Mouse (Mus musculus) heart, embryonic 12.5 days (tissue): Measurements from ENCODE around the gene Tmcc1. TPM values are rescaled to one million over a fixed set of nuclear protein-coding genes. Genes with fewer than 3 reads are reported as not detected.

Experiments
- ATAC-seq: fragments of 200-750 bp; cut with Nextera tagmentation; 2 replicates; pipeline ENCODE4 v1.8.0; 2017; ENCODE audit warnings: moderate TSS enrichment, moderate library complexity; ENCODE audit not compliant: insufficient number of reproducible peaks, low FRiP score
- H3K27ac ChIP-seq: fragments of 300-500 bp; sonication (generic); 2 replicates; pipeline ENCODE4 v1.5.1; 2016; ENCODE audit warnings: mild to moderate bottlenecking, moderate library complexity; ENCODE audit not compliant: poor library complexity, severe bottlenecking
- H3K27me3 ChIP-seq: fragments of 300-500 bp; sonication (generic); replicated peaks from 2 replicates; pipeline ENCODE4 v1.6.1; 2016; ENCODE audit warnings: mild to moderate bottlenecking, moderate library complexity
- H3K36me3 ChIP-seq: fragments of 300-500 bp; sonication (generic); 2 replicates; pipeline ENCODE4 v1.6.1; 2016; ENCODE audit warnings: mild to moderate bottlenecking, moderate library complexity
- H3K4me1 ChIP-seq: fragments of 300-500 bp; sonication (generic); replicated peaks from 2 replicates; pipeline ENCODE4 v1.6.1; 2016; ENCODE audit warnings: mild to moderate bottlenecking
- H3K4me2 ChIP-seq: fragments of 300-500 bp; sonication (generic); 2 replicates; pipeline ENCODE4 v1.6.1; 2016; ENCODE audit warnings: mild to moderate bottlenecking, moderate library complexity
- H3K4me3 ChIP-seq: fragments of 300-500 bp; sonication (generic); 2 replicates; pipeline ENCODE4 v1.5.1; 2016; ENCODE audit warnings: mild to moderate bottlenecking
- H3K9ac ChIP-seq: fragments of 300-500 bp; sonication (generic); 2 replicates; pipeline ENCODE4 v1.6.1; 2016; ENCODE audit warnings: mild to moderate bottlenecking, moderate library complexity
- H3K9me3 ChIP-seq: fragments of 300-500 bp; sonication (generic); replicated peaks from 2 replicates; pipeline ENCODE4 v1.6.1; 2016; ENCODE audit warnings: mild to moderate bottlenecking, moderate library complexity
- WGBS: fragments of 180-500 bp; shearing (Covaris S2); methylation state at CpG from one replicate; pipeline ENCODE4 v1.1.7; 2016; 5-methylcytosine and 5-hydroxymethylcytosine counted together
- polyA plus RNA-seq: library from polyadenylated mRNA; unstranded; fragments of >200 nt; fragmentation: Nextera tagmentation; extraction: Ambion mirVana; gene quantifications from 2 replicates; pipeline ENCODE4 v1.2.1, GENCODE M21; 2016

Tmcc1 gene
- polyA plus RNA-seq, 1 experiment from 2014 or later, result 11.0 TPM

DNA sequence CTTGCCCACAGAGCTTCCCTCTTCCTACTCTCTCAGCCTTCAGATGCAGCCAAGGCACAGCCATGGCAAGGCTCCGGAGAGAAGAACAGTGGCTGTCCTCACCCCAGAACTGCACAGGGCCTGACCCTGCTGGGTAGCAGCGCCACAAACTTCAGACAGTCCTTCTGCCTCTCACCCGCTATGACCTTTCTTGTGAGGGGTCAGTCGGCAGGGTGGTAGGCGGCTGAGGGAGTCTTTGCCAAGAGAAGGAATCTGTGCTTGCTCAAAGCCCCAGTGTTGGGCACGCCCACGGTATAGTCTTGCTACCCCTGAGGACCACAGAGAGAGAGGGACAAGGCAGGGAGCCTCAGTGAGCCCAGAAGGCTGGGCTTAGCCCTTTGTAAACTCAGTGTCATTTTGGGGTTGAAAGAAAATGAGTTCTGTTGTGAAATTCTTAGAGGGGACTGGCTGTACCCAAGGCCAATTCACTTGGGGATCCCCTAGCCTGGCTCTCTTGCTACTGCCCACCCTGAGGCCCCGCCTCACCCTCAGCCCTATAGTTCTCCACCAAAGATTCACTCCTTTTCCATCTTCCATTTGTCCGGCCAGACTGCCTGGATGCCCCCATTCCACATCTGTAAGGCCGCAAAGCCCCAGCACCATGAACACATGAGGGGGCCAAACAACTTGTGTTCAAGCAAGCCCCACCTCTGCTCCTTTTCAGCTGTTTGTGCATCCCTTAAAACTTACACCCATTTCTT is 201.2 kb downstream of the Tmcc1 start:
- Histone ChIP-seq H3K9ac (peak overlapping the region; percentile 82), H3K4me3 (peak overlapping the region; percentile 58), H3K9me3 (peaks cover 13% of the 10 kb centered on the region), H3K36me3 (no peaks in the 10 kb centered on the region), H3K27me3 (peaks cover 23% of the 10 kb centered on the region), H3K4me1 (peaks cover 66% of the 10 kb centered on the region), H3K27ac (peak overlapping the region; percentile 41), H3K4me2 (peak overlapping the region; percentile 75)
- WGBS, result 36% methylated on average over 10 of the region's 10 CpGs
- no peak for ATAC-seq

DNA sequence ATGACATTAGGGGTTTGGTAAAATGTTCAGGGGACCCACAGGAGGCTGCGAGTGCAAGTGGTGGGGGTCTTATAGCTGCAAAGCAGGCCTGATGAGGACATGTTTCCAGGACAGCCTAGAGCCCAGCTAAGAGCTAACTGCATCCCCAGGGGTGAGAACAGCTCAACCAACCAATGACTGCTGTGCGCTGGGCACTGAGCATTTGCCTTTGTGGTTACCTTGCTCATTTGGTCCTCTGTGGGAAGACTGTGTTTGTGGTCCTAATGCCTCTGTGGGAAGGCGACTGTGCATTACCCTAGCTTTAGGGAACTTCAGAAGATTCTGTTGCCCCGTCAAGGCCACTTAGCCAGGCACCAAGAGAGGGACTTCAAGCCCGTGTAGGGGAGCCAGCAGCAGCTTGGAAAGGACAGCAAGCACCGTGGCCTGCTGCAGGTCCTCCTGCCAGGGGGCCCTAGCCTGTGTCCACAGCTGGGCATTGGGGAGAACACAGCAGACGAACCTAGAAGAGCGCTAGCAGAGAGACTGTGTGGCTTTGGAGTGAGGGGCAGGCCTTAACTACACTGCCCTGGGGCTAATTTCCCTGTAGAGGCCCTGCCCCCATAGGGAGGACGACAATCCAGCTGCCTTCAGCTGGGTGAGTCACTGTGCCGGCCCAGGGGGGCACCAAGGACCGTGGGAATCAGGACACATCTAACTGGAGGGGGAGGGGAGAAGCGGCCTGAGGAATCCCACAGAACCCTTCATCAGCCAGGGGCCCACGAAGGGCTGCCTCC is 202.0 kb downstream of the Tmcc1 start:
- Histone ChIP-seq H3K9me3 (peaks cover 13% of the 10 kb centered on the region), H3K9ac (peak overlapping the region; percentile 82), H3K4me2 (peak overlapping the region; percentile 75), H3K27ac (peak overlapping the region; percentile 41), H3K4me1 (peaks cover 69% of the 10 kb centered on the region), H3K4me3 (peak overlapping the region; percentile 58), H3K36me3 (no peaks in the 10 kb centered on the region), H3K27me3 (peaks cover 23% of the 10 kb centered on the region)
- 28% methylated on average over 13 of the region's 13 CpGs for WGBS
- no peak for ATAC-seq

DNA sequence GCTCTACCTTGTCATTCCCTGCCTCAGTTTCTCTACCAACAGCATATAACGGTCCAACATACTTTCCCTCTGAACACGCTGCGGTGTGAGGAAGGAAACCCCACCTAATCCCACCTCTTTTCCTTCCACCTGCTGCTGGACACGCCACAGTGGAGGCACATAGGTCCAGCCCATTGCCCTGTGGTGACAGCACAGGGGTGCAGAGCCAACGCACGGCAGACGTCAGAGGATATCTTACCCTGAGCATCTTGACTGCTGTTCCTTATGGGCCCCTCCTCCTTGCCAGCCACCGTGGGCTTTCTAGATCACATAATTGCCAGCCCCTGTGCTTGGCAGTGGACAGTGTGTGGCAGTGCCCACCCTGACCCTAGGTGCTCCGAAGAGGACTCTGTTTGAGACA is 202.8 kb downstream of the Tmcc1 start:
- H3K4me2 ChIP-seq, result peak overlapping the region; percentile 75
- ATAC-seq, result no peak
- 63% methylated on average over 9 of the region's 9 CpGs for WGBS
- no peaks in the 10 kb centered on the region for H3K36me3 ChIP-seq
- H3K4me3 ChIP-seq, result peak overlapping the region; percentile 58
- no peak overlapping the region for H3K27ac ChIP-seq
- H3K4me1 ChIP-seq, result peaks cover 69% of the 10 kb centered on the region
- H3K27me3 ChIP-seq, result peaks cover 23% of the 10 kb centered on the region
- peak overlapping the region; percentile 82 for H3K9ac ChIP-seq
- peaks cover 12% of the 10 kb centered on the region for H3K9me3 ChIP-seq

DNA sequence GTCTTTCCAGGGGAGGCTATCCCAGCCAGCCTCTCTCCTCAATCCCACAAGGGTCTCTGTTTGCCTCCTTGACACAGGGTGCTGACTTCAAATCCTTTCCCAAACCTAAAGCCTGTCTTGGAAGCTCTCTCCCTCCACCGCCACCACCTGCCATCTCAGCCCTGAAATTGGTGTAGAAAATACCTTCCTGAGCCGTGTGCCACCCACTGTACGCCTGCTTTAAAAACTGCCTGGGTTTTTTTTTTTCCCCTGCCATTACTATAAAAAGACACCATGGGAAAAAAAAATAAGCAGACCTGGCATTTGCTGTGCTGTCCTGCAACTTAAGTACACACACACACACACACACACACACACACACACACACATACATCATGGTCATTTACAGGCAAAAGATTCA is 203.2 kb downstream of the Tmcc1 start:
- no peak for ATAC-seq
- 67% methylated on average over 3 of the region's 3 CpGs for WGBS
- H3K27me3 ChIP-seq, result peaks cover 23% of the 10 kb centered on the region
- H3K9me3 ChIP-seq, result peaks cover 9% of the 10 kb centered on the region
- peaks cover 74% of the 10 kb centered on the region for H3K4me1 ChIP-seq
- H3K27ac ChIP-seq, result no peak overlapping the region
- peak overlapping the region; percentile 58 for H3K4me3 ChIP-seq
- no peaks in the 10 kb centered on the region for H3K36me3 ChIP-seq
- H3K9ac ChIP-seq, result peak overlapping the region; percentile 82
- peak overlapping the region; percentile 75 for H3K4me2 ChIP-seq

DNA sequence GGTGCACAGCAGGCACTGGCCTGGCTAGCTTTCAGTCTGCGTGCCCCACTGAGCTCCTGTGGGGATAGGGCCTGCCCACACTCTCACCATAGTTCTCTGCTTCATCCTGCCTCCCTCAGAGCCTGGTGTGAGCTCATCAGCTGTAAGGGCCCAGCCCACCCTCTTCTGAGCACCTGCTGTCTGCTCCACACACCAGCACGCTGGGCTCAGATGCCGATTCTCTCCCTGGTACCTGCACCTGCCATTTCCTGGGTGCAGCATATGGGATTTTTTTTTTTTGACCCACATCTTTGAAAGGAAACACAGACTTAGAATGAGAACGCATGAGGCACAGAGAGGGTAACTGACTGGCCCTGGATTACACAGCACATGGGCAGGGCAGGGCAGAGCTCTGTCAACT is 203.7 kb downstream of the Tmcc1 start:
- peak overlapping the region; percentile 82 for H3K9ac ChIP-seq

DNA sequence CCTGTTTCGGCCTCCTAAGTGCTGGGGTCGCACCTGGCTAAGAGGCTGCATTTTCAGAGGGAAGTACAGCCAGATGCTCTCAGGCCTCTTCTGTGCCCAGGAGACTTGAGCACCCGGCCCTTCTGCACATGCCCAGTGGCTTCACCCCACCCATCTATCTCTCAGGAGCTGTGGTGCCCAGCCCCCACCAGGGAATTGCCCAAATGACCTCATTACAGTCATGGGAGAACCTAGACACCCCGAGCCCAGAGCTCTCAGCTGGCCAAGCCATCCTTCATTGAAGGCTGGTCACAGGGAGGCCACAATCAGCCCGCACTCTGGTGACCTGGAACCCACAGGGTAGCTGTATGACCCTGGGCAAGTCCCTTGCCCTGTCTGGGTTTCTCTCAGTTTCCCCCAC is 204.3 kb downstream of the Tmcc1 start:
- Histone ChIP-seq H3K4me1 (peaks cover 79% of the 10 kb centered on the region), H3K9ac (peak overlapping the region; percentile 82), H3K36me3 (no peaks in the 10 kb centered on the region), H3K4me2 (peak overlapping the region; percentile 75), H3K4me3 (peak overlapping the region; percentile 58), H3K27me3 (peaks cover 15% of the 10 kb centered on the region), H3K9me3 (no peaks in the 10 kb centered on the region), H3K27ac (no peak overlapping the region)
- ATAC-seq, result no peak
- WGBS, result 73% methylated on average over 5 of the region's 5 CpGs

More for the DNA sequence above, 203.7 kb downstream of the Tmcc1 start:
- H3K4me2 ChIP-seq, result peak overlapping the region; percentile 75
- peaks cover 20% of the 10 kb centered on the region for H3K27me3 ChIP-seq
- WGBS, result 76% methylated on average over 4 of the region's 4 CpGs
- no peaks in the 10 kb centered on the region for H3K36me3 ChIP-seq
- H3K4me3 ChIP-seq, result peak overlapping the region; percentile 58
- no peak for ATAC-seq
- H3K4me1 ChIP-seq, result peaks cover 78% of the 10 kb centered on the region
- peaks cover 4% of the 10 kb centered on the region for H3K9me3 ChIP-seq
- no peak overlapping the region for H3K27ac ChIP-seq

DNA sequence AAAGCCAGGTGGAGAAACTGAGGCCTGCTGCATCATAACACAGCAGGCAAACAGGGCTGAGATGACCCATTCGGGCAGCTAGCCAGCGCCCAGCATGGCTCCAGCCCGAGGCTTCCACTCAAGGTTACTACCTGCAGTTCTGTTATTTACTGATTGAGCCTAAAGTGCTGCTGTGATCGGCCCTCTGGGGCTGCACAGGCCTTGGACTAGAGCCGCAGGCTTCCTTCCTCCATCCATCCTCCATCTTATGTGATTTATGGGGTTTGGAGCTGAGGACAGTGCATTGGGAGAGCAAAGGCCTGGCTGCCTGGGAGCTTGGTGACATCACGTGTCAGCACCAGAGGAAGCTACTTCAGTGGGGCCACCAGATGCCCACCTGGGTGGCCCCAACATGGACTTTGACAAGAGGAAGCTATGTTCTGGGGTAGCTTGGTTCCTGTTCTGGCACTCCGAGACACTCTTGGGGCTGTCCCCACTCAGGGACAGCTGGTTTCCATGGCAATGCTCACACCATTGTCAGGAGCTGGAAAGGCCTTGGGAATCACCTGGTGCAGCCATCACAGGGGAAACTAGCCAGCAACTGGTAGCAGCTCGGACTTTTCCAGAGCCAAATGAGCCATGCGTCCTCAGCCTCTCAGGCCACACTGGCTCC is 206.1 kb downstream of the Tmcc1 start:
- no peak for ATAC-seq
- WGBS, result 64% methylated on average over 9 of the region's 9 CpGs
- peak overlapping the region; percentile 44; the same call in 1 of the 2 replicates for H3K9ac ChIP-seq
- H3K4me1 ChIP-seq, result peaks cover 81% of the 10 kb centered on the region
- H3K27me3 ChIP-seq, result no peaks in the 10 kb centered on the region
- H3K9me3 ChIP-seq, result no peaks in the 10 kb centered on the region
- H3K4me3 ChIP-seq, result peak overlapping the region; percentile 4; the same call in 1 of the 2 replicates
- peak overlapping the region; percentile 75 for H3K4me2 ChIP-seq
- H3K27ac ChIP-seq, result no peak overlapping the region
- no peaks in the 10 kb centered on the region for H3K36me3 ChIP-seq

DNA sequence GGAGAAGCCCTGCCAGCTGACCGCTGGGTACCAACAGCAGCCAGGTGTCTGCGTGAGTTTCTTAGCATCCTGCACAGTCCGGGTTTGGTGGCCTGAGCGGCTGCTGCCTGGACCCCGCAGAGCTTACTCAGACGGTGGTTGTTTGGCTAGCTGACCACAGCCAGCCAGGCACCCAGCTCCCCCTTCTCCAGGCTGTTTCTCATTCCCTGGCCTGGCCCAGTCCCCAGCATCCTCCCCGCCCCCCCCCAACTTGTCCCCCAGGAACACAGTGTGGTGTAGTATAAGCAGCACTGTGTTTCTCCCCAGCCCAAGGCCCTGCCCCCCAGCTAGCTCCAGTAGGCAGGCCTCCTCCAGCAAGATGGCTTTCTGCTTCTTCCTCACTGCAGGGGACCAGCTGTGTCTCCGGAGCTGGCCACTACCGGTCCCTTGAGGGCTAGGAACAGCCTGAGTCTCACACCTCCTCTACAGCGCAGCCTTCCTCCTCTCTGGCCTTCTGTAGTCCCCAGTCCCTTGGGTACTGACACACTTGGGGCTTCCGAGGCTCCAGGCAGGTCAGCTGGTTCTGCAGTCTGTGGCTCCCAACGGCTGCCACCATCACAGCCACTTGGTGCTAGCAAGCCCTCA is 206.7 kb downstream of the Tmcc1 start:
- Histone ChIP-seq H3K9ac (peak overlapping the region; percentile 44), H3K4me1 (peaks cover 76% of the 10 kb centered on the region), H3K27ac (no peak overlapping the region), H3K27me3 (no peaks in the 10 kb centered on the region), H3K36me3 (no peaks in the 10 kb centered on the region), H3K4me3 (peak overlapping the region; percentile 4; the same call in 1 of the 2 replicates), H3K9me3 (no peaks in the 10 kb centered on the region), H3K4me2 (peak overlapping the region; percentile 75)
- WGBS, result 49% methylated on average over 12 of the region's 12 CpGs
- ATAC-seq, result no peak

DNA sequence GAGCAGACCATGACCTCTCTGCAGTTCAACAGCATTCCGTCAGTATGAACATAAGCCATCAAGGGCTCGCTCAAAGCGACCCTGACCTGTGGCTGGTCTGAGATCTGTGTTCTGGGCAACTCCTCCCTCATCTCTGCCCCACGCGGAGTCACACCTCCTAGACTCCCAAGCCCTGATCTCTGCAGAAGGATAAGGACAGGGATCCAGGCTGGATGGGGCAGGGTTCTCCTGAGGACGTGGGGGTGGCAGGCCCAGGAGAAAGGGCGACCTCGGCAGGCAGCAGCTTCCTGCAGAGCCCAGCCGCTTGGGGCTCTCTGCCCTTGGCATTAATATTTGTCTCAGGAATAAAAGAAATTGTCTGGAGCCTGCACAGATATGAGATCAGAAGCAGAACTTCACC is 207.7 kb downstream of the Tmcc1 start:
- no peak overlapping the region for H3K4me3 ChIP-seq
- H3K4me1 ChIP-seq, result peaks cover 75% of the 10 kb centered on the region
- H3K9ac ChIP-seq, result peak overlapping the region; percentile 48
- WGBS, result 47% methylated on average over 9 of the region's 9 CpGs
- H3K27ac ChIP-seq, result no peak overlapping the region
- no peaks in the 10 kb centered on the region for H3K36me3 ChIP-seq
- no peaks in the 10 kb centered on the region for H3K27me3 ChIP-seq
- no peak for ATAC-seq
- H3K9me3 ChIP-seq, result no peaks in the 10 kb centered on the region
- peak overlapping the region; percentile 75 for H3K4me2 ChIP-seq

DNA sequence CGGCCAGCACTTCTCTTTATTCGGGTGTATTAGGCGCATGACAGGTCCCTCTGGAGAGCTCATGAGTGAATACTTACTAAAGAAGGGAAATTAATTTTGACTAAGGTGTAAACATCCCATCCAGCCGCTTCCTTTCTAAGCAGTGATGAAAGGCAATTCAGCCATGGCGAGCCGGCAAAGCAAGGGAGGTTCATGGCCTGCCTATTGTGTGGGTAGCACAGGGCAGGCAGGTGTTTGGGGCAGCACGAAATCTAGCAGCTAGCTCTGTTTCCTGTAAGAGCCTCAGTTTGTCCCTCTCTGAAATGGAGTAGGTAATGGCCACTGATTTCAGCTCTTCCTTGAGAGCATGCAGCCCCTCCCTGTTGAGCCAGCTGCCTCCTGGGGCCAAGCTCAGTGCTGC is 208.7 kb downstream of the Tmcc1 start:
- peak overlapping the region; percentile 75 for H3K4me2 ChIP-seq
- H3K9me3 ChIP-seq, result no peaks in the 10 kb centered on the region
- 0 out of 2 replicates have a peak overlapping the region, but pooled peaks have one; percentile 11 for H3K9ac ChIP-seq
- H3K36me3 ChIP-seq, result peaks cover 4% of the 10 kb centered on the region; the same call in 1 of the 2 replicates
- 75% methylated on average over 7 of the region's 7 CpGs for WGBS
- H3K4me3 ChIP-seq, result no peak overlapping the region
- peaks cover 81% of the 10 kb centered on the region for H3K4me1 ChIP-seq
- H3K27me3 ChIP-seq, result no peaks in the 10 kb centered on the region
- ATAC-seq, result no peak
- no peak overlapping the region for H3K27ac ChIP-seq
